Mouse (Mus musculus) liver, adult 2 months (tissue): ENCODE measurements around the gene Bhmt.

Source experiments
- CTCF ChIP-seq: fragments of 200-500 bp; IDR thresholded peaks from 2 replicates; pipeline ENCODE4 v1.5.1; 2011; ENCODE audit warnings: low read depth, low read length, control low read depth
- POLR2A ChIP-seq: fragments of 200-500 bp; IDR thresholded peaks from 2 replicates; pipeline ENCODE4 v1.6.1; 2011; ENCODE audit warnings: low read length, control low read depth; ENCODE audit not compliant: insufficient read depth; ENCODE audit errors: extremely low read depth

- no peak for TF ChIP-seq CTCF
- TF ChIP-seq POLR2A, result no peak
Observed at GRCm38 (mm10) chr13:93676864-93677263, 39.1 kb upstream of the Bhmt start.
